8 mouse cellular contexts compared by ENCODE assay signal in the genomic region with DNA sequence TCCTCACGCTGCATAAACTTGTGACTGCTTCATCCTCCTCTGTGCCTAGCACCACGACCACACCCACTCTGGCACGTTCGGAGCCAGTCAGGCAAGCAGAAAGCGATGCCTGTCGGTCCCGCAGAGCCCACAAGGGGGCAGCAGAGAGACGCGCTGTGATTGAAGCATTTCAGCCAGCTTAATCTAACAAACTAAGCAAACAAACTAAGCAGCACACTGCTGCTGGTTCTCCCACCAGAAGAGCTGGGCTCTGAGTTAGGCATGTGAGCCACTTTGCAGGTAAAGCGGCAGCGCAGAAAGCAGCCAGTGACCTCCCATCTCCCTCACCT. TPM values are rescaled to one million over a fixed set of nuclear protein-coding genes. Genes with fewer than 3 reads are reported as not detected.
A peak's percentile ranks its signal among the peaks of the same experiment; 100 is the strongest.
DNase-seq lines count a peak whose midpoint lies in the region; ATAC-seq and TF ChIP-seq lines count a peak whose summit lies in the region.

No protein-coding gene starts in this region.

- TF ChIP-seq POLR2A in cortical plate, adult 2 months (IDR thresholded peaks at IDR 0.05; ENCODE audit: extremely low read depth, insufficient read depth, low read length), result no peak

- no peak overlapping the region for H3K4me3 ChIP-seq in cortical plate, adult 2 months (ENCODE audit: insufficient read depth, low read length)
- 0 out of 2 replicates have a peak overlapping the region, but pooled peaks have one; percentile 14 for H3K4me3 ChIP-seq in hindbrain, postnatal 0 days (ENCODE audit: low read length)

- no peaks in the 10 kb centered on the region; the same call in 1 of the 2 replicates for H3K4me1 ChIP-seq in cortical plate, adult 2 months (ENCODE audit: control insufficient read depth, insufficient read depth, low read length)
- peaks cover 3% of the 10 kb centered on the region; the same call in 1 of the 2 replicates for H3K4me1 ChIP-seq in hindbrain, postnatal 0 days (ENCODE audit: insufficient read depth, low read length)

- no peaks in the 10 kb centered on the region for H3K36me3 ChIP-seq in hindbrain, postnatal 0 days (ENCODE audit: insufficient read depth, low read length)

- DNase-seq in gastrocnemius, adult 8-10 months (ENCODE audit: low spot score in 2 of 2), result peak; percentile 94 to 98
- DNase-seq in hindbrain, postnatal 0 days (ENCODE audit: low spot score), result peak; percentile 96
- DNase-seq in left cerebral cortex, adult 18-20 months (ENCODE audit: low spot score in 2 of 2), result peak; percentile 98 to 99
- DNase-seq in lung, postnatal 4 days, result peak; percentile 93 to 96
- DNase-seq in right cerebral cortex, adult 18-20 months, result peak; percentile 95
- peak; percentile 94 for DNase-seq in urinary bladder, adult 2 months (ENCODE audit: low spot score)

- peak overlapping the region; percentile 55 for H3K4me2 ChIP-seq in hindbrain, postnatal 0 days (ENCODE audit: low read depth, low read length)

- H3K9me3 ChIP-seq in hindbrain, postnatal 0 days (ENCODE audit: low read length), result no peaks in the 10 kb centered on the region

- ATAC-seq in activated CD4-positive, CD25-positive, alpha-beta regulatory T cell, adult 4 months, result peak; percentile 91
- ATAC-seq in hindbrain, postnatal 0 days, result peak; percentile 77

- TF ChIP-seq CTCF in cortical plate, adult 2 months (IDR thresholded peaks at IDR 0.05; ENCODE audit: extremely low read depth, insufficient read depth, low read length), result peak; percentile 99
- peak; percentile 100 for TF ChIP-seq CTCF in hindbrain, postnatal 0 days (IDR thresholded peaks at IDR 0.05; ENCODE audit: low read depth)

- H3K27me3 ChIP-seq in hindbrain, postnatal 0 days (ENCODE audit: insufficient read depth, low read length), result no peaks in the 10 kb centered on the region

- 2% methylated on average over 11 of the region's 11 CpGs for WGBS in hindbrain, postnatal 0 days

- no peak overlapping the region for H3K27ac ChIP-seq in cortical plate, adult 2 months (ENCODE audit: insufficient read depth, low read length)
- no peak overlapping the region for H3K27ac ChIP-seq in hindbrain, postnatal 0 days

- H3K9ac ChIP-seq in hindbrain, postnatal 0 days (replicated peaks; ENCODE audit: low read length), result no peak overlapping the region

RNA-seq across cellular contexts. Expression of a gene that starts 8.3 kb away (rescaled TPM):
- polyA plus RNA-seq in activated CD4-positive, CD25-positive, alpha-beta regulatory T cell, adult 4 months (2017; shearing (Covaris generic)), result under 1 TPM in 1 of 2 experiments, not detected in 1; 0.66 TPM
- polyA plus RNA-seq in cortical plate, adult 2 months (2012; rRNA removed), result 14.7 and 15.1 TPM in 2 replicates
- 10 to 100 TPM; 16.6 to 22.7 (median 19.5) TPM for total RNA-seq in gastrocnemius, adult 8-10 months (2022)
- total RNA-seq in hindbrain, postnatal 0 days (2014; rRNA removed), result 4.6 and 6.8 TPM in 2 replicates
- polyA plus RNA-seq in hindbrain, postnatal 0 days (2015; fragmentation: Nextera tagmentation; extraction: Ambion mirVana), result 3.8 and 3.9 TPM in 2 replicates
- 10 to 100 TPM; 14.8 to 17.1 TPM for total RNA-seq in left cerebral cortex, adult 18-20 months (2021)
- polyA plus RNA-seq in urinary bladder, adult 2 months (2012; rRNA removed), result 5.0 and 7.0 TPM in 2 replicates

RNA-seq across cellular contexts. Expression of a gene that starts 44.4 kb away (rescaled TPM):
- polyA plus RNA-seq in activated CD4-positive, CD25-positive, alpha-beta regulatory T cell, adult 4 months (2017; shearing (Covaris generic)), result not detected
- not detected in 2 replicates for polyA plus RNA-seq in cortical plate, adult 2 months (2012; rRNA removed)
- total RNA-seq in gastrocnemius, adult 8-10 months (2022), result not detected
- not detected in 2 replicates for total RNA-seq in hindbrain, postnatal 0 days (2014; rRNA removed)
- not detected in 2 replicates for polyA plus RNA-seq in hindbrain, postnatal 0 days (2015; fragmentation: Nextera tagmentation; extraction: Ambion mirVana)
- total RNA-seq in left cerebral cortex, adult 18-20 months (2021), result not detected
- polyA plus RNA-seq in urinary bladder, adult 2 months (2012; rRNA removed), result 1.4 and 1.5 TPM in 2 replicates

RNA-seq across cellular contexts. Expression of a gene that starts 44.8 kb away (rescaled TPM):
- polyA plus RNA-seq in activated CD4-positive, CD25-positive, alpha-beta regulatory T cell, adult 4 months (2017; shearing (Covaris generic)), result not detected
- polyA plus RNA-seq in cortical plate, adult 2 months (2012; rRNA removed), result not detected in 2 replicates
- not detected for total RNA-seq in gastrocnemius, adult 8-10 months (2022)
- total RNA-seq in hindbrain, postnatal 0 days (2014; rRNA removed), result not detected in 2 replicates
- not detected in 2 replicates for polyA plus RNA-seq in hindbrain, postnatal 0 days (2015; fragmentation: Nextera tagmentation; extraction: Ambion mirVana)
- total RNA-seq in left cerebral cortex, adult 18-20 months (2021), result not detected
- 0.43 and 0.61 TPM in 2 replicates for polyA plus RNA-seq in urinary bladder, adult 2 months (2012; rRNA removed)

RNA-seq across cellular contexts. Expression of a gene that starts 48.3 kb away (rescaled TPM):
- polyA plus RNA-seq in activated CD4-positive, CD25-positive, alpha-beta regulatory T cell, adult 4 months (2017; shearing (Covaris generic)), result not detected
- polyA plus RNA-seq in cortical plate, adult 2 months (2012; rRNA removed), result not detected in 2 replicates
- not detected for total RNA-seq in gastrocnemius, adult 8-10 months (2022)
- total RNA-seq in hindbrain, postnatal 0 days (2014; rRNA removed), result not detected in 2 replicates
- polyA plus RNA-seq in hindbrain, postnatal 0 days (2015; fragmentation: Nextera tagmentation; extraction: Ambion mirVana), result not detected in 2 replicates
- total RNA-seq in left cerebral cortex, adult 18-20 months (2021), result not detected
- not detected in 2 replicates for polyA plus RNA-seq in urinary bladder, adult 2 months (2012; rRNA removed)

RNA-seq across cellular contexts. Expression of a gene that starts 50.6 kb away (rescaled TPM):
- polyA plus RNA-seq in activated CD4-positive, CD25-positive, alpha-beta regulatory T cell, adult 4 months (2017; shearing (Covaris generic)), result 10 to 100 TPM; 19.1 to 32.4 TPM
- polyA plus RNA-seq in cortical plate, adult 2 months (2012; rRNA removed), result 2.6 and 3.4 TPM in 2 replicates
- total RNA-seq in gastrocnemius, adult 8-10 months (2022), result 10 to 100 TPM; 10.2 to 16.9 (median 12.0) TPM
- 2.8 and 4.0 TPM in 2 replicates for total RNA-seq in hindbrain, postnatal 0 days (2014; rRNA removed)
- polyA plus RNA-seq in hindbrain, postnatal 0 days (2015; fragmentation: Nextera tagmentation; extraction: Ambion mirVana), result 1.5 and 2.0 TPM in 2 replicates
- total RNA-seq in left cerebral cortex, adult 18-20 months (2021), result 1 to 10 TPM; 2.1 to 2.3 TPM
- polyA plus RNA-seq in urinary bladder, adult 2 months (2012; rRNA removed), result 28.8 and 31.0 TPM in 2 replicates
